Mouse (Mus musculus): ENCODE data around the gene Zc3hav1l.

Gene Zc3hav1l

DNA sequence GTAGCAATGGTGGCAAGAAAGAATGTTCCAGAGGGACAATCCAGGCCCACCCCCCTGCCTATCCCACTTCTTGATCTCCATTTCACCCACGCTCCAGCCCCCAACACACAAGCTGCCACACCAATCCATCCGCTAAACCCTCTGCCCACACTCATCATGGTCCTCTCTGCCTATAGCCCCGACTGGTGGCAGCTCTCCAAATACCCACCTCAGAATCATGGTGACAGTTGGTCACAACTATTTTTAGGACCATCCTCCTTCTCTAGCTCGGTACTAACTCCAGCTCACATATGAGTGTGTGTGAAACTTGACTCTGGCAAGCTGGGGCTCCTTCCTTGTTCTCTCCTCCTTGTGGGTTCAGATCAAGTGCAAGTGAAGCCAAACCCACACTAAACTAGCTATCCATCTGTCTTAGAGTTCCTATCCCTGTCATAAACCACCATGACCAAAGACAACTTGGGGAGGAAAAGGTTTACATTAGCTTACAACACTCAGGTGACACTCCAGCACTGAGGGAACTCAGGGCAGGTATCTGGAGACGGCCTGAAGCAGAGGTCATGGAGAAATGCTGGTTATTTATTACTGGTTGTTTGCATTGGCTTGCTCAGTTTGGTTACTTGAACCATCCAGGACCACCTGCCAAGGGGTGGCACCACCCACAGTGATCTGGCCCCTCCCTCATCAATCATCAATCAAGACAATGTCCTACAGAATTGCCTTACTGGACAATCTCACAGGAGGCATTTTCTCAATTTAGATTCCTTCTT lies 35.5 kb downstream of the Zc3hav1l start:
- 58% methylated on average over 5 of the region's 5 CpGs for WGBS

DNA sequence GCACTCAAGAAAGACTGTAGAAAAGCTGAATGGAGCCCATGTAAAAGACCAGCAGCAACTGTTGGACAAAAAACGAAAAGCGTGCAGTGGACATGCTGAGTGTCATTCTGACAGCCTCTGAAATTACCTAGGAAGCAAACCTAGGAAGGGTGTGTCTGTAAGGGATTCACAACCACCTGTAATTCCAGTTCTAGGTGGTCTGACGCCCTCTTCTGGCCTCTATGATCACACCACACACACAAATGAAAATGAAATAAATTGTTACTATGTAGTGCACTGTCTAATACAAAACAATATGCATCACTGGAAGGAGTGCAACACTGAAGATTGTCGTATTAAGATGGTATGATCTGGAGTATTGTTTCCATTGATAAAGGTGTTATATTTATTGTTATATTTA lies 37.2 kb downstream of the Zc3hav1l start:
- WGBS = 74% methylated on average over 4 of the region's 4 CpGs

DNA sequence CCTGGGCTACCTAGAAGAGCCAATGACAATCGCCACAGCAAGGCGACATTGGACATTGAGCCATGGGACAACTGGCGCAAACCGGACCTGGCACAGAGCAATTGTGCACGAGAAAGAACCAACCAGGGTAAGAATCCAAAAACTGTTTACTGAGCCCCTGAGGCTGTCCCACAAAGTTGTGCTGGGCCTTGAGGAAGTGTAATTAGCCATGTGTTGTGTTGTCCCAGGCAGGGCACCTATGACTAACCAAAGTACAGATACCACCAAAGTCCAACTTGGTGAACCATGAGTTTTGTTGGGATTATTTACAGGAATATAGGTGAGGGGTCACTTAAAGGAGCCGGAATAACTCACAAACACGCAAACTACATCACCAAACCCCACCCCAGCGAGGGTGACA lies 41.6 kb downstream of the Zc3hav1l start:
- 96% methylated on average over 8 of the region's 8 CpGs for WGBS

DNA sequence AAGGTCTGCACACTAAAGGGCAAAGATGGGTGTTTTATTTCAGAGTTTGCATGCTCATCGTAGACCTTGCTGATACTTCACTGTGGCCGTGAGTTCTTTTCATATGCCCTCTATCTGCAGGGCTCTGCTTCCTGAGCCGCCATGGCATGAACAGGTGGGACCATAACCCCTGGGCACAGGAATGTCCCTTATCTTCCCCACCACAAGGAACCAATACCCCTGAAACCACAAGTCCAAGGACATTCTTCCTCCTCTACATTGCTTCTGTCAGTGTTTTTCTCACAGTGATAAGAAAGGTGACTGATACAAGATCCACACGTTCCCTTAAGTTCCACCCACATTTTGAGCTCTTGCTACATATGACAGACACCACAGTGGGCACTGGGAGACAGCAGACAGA lies 42.3 kb downstream of the Zc3hav1l start:
- WGBS = 86% methylated on average over 4 of the region's 4 CpGs

DNA sequence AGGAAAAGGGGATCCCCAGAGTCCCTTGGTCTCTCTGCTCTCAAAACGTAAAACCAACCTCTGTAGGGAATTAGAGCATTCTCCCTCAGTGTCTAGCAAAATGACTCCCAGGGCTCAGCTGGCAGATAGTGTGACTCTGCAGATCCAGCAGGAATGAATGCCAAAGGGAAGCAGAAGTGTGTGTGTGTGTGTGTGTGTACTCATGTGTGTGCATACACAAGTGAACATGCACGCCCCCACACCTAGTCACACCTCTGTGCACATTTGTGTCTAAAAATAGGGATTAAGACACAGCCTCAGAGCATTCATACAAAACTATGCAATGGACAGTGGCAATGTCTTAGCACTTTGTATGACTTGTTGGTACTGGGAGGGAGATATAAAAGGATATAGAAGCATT lies 43.3 kb downstream of the Zc3hav1l start:
- 46% methylated on average over 2 of the region's 2 CpGs for WGBS

DNA sequence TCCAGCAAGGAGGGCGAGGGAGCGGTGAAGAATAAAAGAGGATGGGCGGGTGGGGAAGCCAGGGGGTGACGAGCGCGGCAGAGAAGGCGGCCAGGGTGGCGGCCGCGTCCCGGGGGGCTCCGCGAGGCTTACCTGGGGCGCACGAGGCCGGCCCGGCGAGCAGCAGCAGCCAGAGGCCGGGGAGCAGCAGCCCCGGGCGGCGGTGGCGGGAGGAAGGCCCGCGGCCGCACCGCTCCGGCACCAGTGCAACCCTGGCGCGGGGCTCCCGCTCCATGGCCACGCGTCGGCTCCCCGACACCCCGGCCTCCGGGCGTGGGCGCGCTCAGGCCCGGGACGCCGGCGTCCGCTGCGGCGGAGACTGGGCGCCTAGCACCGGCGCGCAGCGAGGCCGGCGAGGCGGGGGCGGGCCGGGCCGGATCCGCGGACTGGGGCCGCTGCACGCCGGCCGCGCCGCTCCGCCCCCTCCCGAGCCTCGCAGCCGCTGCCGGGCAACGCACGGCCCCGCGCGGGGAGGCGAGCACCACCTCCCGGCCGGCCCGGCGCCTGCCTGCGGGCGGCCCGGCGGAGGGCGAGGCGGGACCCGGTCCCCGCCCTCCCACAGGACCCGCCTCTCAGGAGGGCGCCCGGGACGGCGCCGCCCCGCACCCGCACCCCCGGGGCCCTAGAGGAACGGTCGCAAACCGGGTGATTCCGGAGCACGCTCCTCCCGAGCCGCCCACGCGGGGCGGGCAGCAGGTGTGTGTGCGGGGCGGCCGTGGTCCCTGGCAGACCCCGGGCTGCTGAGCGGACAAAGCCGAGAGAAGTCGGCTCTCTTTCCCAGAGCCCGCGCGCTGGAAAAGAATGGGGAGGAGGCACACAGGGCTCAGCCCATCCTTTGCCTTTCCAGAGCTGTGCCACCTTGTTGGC lies 45.1 kb downstream of the Zc3hav1l start, which contains the start of gene D630045J12Rik:
D630045J12Rik (minus strand) TSS at position 274 of the 906 bp plus-strand sequence.
- WGBS = under 1% methylated on average over 108 of the region's 118 CpGs

DNA sequence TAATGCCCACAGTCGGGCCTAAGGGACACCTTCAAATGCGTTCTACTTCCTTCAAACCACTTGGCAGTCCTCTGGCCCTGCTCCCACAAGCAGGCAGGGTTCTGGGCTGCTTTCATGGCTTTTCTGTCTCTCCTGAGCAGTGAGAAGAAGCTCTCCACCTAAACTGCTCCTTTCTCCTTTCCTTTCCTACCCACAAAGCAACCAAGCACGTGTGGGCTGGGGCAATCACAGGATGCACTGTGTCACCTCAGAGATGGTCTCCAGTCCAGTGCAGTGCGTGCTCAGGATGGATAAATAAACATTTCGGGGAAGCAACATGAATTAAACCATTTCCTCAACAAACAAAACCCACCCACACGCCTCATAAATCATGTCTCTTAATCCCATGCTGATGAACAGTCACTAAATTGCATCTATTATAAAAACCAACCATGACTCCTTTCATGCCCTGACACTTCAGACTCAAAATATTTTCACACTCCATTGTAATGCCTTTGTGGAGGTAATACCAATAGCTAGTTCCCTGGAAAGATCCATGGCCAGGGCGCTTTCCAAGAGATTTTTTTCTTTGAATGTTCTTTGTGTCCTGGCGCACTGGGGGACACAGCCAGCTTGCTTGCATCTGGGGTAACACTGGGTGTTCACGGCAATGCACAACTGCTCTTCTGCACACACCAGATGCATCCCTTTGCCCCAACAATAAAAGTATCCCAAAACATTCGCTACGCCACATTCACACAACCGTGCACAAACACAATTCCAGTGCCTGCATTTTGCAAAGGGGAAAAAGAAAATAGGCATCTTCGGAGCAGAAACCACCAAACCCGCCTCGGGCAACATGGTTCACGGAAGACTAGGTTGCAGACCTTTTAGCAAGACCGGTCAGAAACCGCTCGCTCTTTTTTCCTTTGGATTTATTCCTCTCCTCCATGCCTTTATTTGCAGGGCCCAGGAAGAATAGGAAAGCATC lies 46.0 kb downstream of the Zc3hav1l start:
- 6% methylated on average over 19 of the region's 19 CpGs for WGBS

DNA sequence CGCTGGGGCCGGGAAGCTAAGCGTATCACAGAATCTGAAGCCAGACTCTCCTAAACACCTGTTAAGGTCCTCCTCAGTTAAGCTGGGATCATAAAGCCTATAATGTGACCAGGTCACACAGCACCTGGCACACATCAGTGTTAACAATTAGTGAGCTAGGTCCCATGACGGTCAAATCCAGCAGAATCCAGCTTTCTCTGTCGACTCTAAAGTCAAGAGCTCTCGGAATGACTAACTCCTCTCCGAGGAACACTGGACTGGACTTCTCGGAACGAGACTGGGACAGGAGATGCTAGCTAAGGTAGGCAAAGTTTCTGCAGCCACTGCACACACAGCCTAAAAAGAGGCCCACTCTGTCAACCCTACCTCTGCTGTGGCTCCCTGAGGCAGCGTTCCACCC lies 46.9 kb downstream of the Zc3hav1l start:
- WGBS = 64% methylated on average over 10 of the region's 10 CpGs

DNA sequence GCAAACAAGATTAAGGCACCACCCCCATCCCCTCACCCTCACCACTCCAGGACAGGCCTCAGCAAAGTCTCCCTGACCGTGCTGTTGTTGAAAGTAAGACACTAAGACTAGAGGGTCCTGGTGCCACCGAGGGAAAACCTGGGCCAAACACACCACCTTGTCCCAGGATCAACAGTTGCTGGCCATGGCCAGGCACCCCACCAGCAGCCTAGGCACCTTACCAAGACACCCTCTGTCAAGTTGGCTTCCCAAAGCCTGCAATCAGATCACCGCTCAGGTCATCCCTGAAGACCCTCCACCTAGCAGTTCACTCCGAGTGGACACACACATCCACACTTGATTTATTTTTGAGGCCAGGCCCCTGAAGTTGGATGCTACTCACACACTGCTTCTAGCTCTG lies 47.6 kb downstream of the Zc3hav1l start:
- 67% methylated on average over 4 of the region's 4 CpGs for WGBS

DNA sequence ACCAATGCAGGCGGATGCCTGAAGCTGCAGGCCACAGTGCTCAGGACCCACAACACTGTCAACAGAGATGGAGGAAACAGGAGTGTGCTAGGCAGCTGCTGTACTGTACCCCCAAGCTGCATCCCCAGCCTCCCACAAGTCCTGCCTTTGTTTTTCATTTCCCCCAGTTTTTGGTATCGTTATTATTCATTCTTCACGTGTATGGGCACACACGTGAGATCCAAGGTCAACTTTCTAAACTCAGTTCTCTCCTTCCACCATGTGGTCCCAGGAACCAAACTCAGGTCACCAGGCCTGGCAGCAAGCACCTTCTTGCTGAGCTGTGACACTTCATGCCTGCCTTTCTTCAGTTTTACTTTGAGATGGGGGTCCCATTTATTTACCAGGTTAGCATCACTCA lies 51.7 kb downstream of the Zc3hav1l start:
- WGBS = 80% methylated on average over 4 of the region's 4 CpGs

DNA sequence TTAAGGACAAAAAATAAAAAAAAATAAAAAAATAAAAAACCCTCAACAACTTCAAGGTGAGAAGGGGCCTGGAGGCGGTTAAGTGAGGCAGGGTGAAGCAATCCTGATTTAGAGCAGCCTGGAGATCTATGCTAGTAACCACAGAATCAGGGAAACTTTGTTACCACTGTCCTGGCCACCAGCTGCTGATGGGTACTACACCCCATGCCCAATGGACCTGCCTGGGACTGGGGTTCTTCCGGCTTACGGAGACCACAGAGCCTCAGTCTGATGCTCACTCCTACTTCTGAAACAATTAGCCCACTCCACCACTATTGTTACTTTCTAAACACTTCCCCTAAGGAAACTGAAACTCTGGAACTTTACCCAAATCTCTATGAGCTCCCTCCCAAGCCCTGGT lies 54.3 kb downstream of the Zc3hav1l start:
- 74% methylated on average over 3 of the region's 3 CpGs for WGBS

DNA sequence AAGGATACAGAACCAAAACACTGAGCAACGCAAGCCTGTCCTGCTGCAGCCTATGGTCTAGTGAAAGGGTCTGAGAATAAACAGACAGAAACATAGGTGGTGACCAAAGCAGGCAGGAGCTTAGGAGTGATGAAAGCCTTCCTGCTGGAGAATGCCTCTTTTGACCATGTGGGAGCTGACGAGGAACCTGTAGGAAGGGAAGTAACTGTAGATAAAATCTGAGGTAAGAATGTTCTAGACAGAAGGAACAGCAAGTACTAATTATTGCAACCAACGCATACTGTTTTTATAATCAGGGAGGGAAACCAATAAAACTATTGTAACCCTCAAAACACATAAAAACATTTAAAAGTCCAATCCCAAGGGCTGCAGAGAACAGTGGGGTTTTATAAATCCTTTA lies 54.9 kb downstream of the Zc3hav1l start:
- 47% methylated on average over 3 of the region's 3 CpGs for WGBS

DNA sequence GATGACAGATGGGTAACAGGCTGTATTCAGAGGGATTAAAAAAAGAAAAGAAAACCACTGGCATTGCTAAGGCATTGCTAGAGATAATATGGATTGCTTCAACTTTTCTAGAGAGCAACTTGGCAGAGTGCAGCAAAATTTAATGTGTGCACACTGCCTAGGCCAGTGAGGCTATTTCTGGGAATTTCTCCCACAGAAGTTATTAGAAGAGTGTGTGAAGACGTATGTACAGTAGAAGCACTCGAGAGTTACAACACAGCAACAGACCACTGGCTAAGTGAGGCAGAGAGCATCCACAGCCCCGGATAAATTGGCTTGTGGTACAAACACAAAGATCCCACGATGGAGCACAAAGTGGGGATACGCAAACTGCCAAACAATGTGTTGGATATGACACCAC lies 56.2 kb downstream of the Zc3hav1l start:
- WGBS = 49% methylated on average over 5 of the region's 5 CpGs

DNA sequence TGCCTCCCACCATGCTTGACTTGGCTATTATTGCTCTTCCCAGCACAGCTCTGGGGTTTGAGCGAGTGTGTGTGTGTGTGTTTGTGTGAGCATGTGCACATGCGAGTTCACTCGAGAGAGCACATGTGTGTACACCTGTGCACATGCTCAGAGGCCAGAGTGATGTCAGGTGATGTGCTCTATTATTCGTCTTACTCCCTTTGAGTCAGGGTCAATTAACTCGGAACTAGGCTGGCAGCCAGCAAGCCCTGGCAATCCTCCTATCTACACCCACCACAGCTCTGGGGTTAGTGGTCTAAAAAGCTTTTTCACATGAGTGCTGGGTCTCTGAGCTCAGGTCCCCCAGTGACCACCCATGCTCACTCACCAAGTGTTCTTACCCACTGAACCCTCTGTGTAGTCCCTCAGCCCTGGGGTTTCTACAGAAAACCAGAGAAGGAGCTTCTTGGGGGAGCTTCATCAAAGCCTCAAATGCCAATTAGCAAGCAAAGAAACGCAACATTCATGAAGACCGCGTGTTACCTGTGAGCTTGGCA lies 56.7 kb downstream of the Zc3hav1l start:
- 49% methylated on average over 8 of the region's 8 CpGs for WGBS

DNA sequence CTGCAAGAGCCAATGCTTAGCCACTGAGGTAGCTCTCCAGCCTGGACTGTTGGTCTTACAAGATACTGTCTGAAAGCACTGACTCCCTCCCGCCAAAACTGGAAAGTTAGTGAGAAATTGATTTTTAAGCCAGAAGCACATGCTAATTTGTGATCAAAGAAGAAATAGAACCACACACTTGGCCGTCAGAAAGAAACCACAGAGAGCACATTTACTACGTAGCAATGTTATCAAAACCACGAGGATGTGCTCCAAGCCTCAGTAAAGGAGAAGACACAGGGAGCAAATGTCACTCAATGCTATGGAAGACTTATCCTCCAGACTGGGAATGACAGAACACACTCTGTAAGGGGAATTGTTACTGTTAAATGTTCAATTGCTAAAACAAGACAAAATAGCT lies 57.6 kb downstream of the Zc3hav1l start:
- 62% methylated on average over 4 of the region's 4 CpGs for WGBS

DNA sequence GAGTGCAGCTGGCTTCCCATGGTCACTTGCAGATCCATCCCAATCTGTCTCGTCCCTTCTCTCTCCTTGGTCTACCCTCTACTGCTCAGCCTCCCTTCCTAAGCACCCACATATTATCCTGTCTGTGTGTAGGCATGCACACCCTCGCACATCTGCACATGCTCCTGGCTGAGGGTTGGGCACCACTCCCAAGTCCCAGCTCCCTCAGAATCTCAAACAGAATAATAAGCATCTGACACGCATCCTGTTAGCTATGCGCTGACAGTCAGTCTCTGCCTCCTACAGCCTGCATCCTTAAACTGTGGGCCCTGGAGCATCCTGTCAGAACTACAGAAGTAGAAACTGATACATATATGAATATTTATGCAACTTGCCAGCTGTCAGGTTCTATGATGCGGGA lies 58.4 kb downstream of the Zc3hav1l start:
- 38% methylated on average over 5 of the region's 5 CpGs for WGBS

DNA sequence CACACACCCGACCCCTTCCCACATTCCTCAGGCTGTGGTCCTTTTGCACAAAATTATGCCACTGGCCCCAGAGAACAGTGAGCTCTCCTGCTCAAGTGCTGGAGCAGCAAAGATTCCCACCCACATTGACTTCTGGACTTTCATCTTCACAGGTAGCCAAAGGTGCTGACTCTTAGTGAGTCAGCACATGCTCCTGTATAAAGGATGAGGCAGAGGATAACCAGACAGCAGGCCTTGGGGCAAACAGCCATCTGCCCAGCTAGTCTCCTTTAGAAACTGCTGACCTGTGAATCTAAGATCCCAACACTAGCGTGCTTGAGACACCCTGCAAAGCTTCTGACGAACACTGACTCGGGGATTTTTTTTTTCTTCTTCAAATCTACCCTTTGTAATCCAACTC lies 60.7 kb downstream of the Zc3hav1l start:
- 61% methylated on average over 4 of the region's 4 CpGs for WGBS
